Comparison of ENCODE assay signal across 8 mouse cellular contexts in genomic region chr3:14869779-14870178, GRCm38 (mm10). TPM values are rescaled to one million over a fixed set of nuclear protein-coding genes. Genes with fewer than 3 reads are reported as not detected.
DNase-seq lines count a peak whose midpoint lies in the region; ATAC-seq and TF ChIP-seq lines count a peak whose summit lies in the region.

No protein-coding gene starts in this region.

- ATAC-seq in midbrain, embryonic 16.5 days: no peak
- peak; percentile 88 for ATAC-seq in intestine, embryonic 16.5 days
- peak; percentile 76 for ATAC-seq in monocyte, adult 5-6 weeks (replicated peaks; ENCODE audit: insufficient number of reproducible peaks, low FRiP score, low TSS enrichment, poor library complexity, severe bottlenecking)

- peak; percentile 76 for DNase-seq in midbrain, embryonic 10.5 days (ENCODE audit: low spot score)
- peak; percentile 77 for DNase-seq in embryo, embryonic 10 days (ENCODE audit: low spot score)
- DNase-seq in gastrocnemius, postnatal 25 days: peak; percentile 35
- peak; percentile 65 for DNase-seq in liver, adult 2 months (ENCODE audit: extremely low read depth, low read depth, low spot score)
- DNase-seq in spleen, postnatal 36 days (ENCODE audit: low spot score in 2 of 2): peak; percentile 76 to 85

- TF ChIP-seq POLR2A in liver, adult 2 months (IDR thresholded peaks at IDR 0.05; ENCODE audit: extremely low read depth, insufficient read depth, low read length): no peak

- H3K4me2 ChIP-seq in midbrain, embryonic 16.5 days (ENCODE audit: low read length): no peak overlapping the region
- 0 out of 2 replicates have a peak overlapping the region, but pooled peaks have one; percentile 10 for H3K4me2 ChIP-seq in intestine, embryonic 16.5 days (ENCODE audit: low read depth, low read length)

- peaks cover 6% of the 10 kb centered on the region; the same call in 1 of the 2 replicates for H3K4me1 ChIP-seq in midbrain, embryonic 10.5 days
- no peaks in the 10 kb centered on the region for H3K4me1 ChIP-seq in midbrain, embryonic 16.5 days (ENCODE audit: control insufficient read depth, insufficient read depth, low read length)
- H3K4me1 ChIP-seq in intestine, embryonic 16.5 days (ENCODE audit: control insufficient read depth, insufficient read depth, low read length): no peaks in the 10 kb centered on the region
- H3K4me1 ChIP-seq in liver, adult 2 months (ENCODE audit: control insufficient read depth, insufficient read depth, low read length): peaks cover 10% of the 10 kb centered on the region

- H3K27me3 ChIP-seq in midbrain, embryonic 10.5 days (ENCODE audit: low read depth, poor library complexity, severe bottlenecking): no peaks in the 10 kb centered on the region; the same call in 1 of the 2 replicates
- no peaks in the 10 kb centered on the region for H3K27me3 ChIP-seq in midbrain, embryonic 16.5 days (ENCODE audit: control insufficient read depth, insufficient read depth, low read depth, low read length)
- no peaks in the 10 kb centered on the region for H3K27me3 ChIP-seq in intestine, embryonic 16.5 days (replicated peaks; ENCODE audit: control insufficient read depth, insufficient read depth, low read length)
- H3K27me3 ChIP-seq in liver, adult 2 months (ENCODE audit: control insufficient read depth, insufficient read depth, low read length): no peaks in the 10 kb centered on the region

- H3K9me3 ChIP-seq in midbrain, embryonic 10.5 days (replicated peaks): no peaks in the 10 kb centered on the region
- no peaks in the 10 kb centered on the region for H3K9me3 ChIP-seq in midbrain, embryonic 16.5 days (replicated peaks; ENCODE audit: control insufficient read depth, low read length, poor library complexity, severe bottlenecking)
- no peaks in the 10 kb centered on the region for H3K9me3 ChIP-seq in intestine, embryonic 16.5 days (ENCODE audit: control insufficient read depth, low read length)

- H3K36me3 ChIP-seq in midbrain, embryonic 10.5 days: no peaks in the 10 kb centered on the region
- H3K36me3 ChIP-seq in midbrain, embryonic 16.5 days (ENCODE audit: control insufficient read depth, insufficient read depth, low read length): no peaks in the 10 kb centered on the region
- H3K36me3 ChIP-seq in intestine, embryonic 16.5 days (ENCODE audit: control insufficient read depth, insufficient read depth, low read length): no peaks in the 10 kb centered on the region
- H3K36me3 ChIP-seq in liver, adult 2 months (ENCODE audit: control insufficient read depth, insufficient read depth, low read length): peaks cover 43% of the 10 kb centered on the region

- WGBS in midbrain, embryonic 10.5 days: 19% methylated on average over 11 of the region's 11 CpGs
- 12% methylated on average over 11 of the region's 11 CpGs for WGBS in midbrain, embryonic 16.5 days
- WGBS in intestine, embryonic 16.5 days: 32% methylated on average over 11 of the region's 11 CpGs
- WGBS in liver, adult 2 months: 32% methylated on average over 11 of the region's 11 CpGs

- peak; percentile 79 for TF ChIP-seq CTCF in liver, adult 2 months (IDR thresholded peaks at IDR 0.05; ENCODE audit: low read depth, low read length)

- no peak overlapping the region for H3K4me3 ChIP-seq in midbrain, embryonic 10.5 days
- H3K4me3 ChIP-seq in midbrain, embryonic 16.5 days (ENCODE audit: low read depth, low read length): no peak overlapping the region
- H3K4me3 ChIP-seq in intestine, embryonic 16.5 days (ENCODE audit: low read length): no peak overlapping the region
- H3K4me3 ChIP-seq in liver, adult 2 months (ENCODE audit: insufficient read depth, low read depth, low read length): peak overlapping the region; percentile 7; the same call in 1 of the 2 replicates

- H3K27ac ChIP-seq in midbrain, embryonic 10.5 days (replicated peaks): no peak overlapping the region
- no peak overlapping the region for H3K27ac ChIP-seq in midbrain, embryonic 16.5 days (ENCODE audit: low read length)
- no peak overlapping the region for H3K27ac ChIP-seq in intestine, embryonic 16.5 days (ENCODE audit: low read length)
- H3K27ac ChIP-seq in liver, adult 2 months (replicated peaks; ENCODE audit: insufficient read depth, low read depth, low read length): no peak overlapping the region

- H3K9ac ChIP-seq in midbrain, embryonic 16.5 days (ENCODE audit: low read depth, low read length): no peak overlapping the region
- H3K9ac ChIP-seq in intestine, embryonic 16.5 days (ENCODE audit: low read depth, low read length): no peak overlapping the region
- no peak overlapping the region for H3K9ac ChIP-seq in liver, adult 2 months (ENCODE audit: low read depth, low read length)

- no peaks in the 10 kb centered on the region for H3K79me2 ChIP-seq in liver, adult 2 months (ENCODE audit: control insufficient read depth, insufficient read depth, low read length)

RNA-seq across cellular contexts. Expression of gene Car3, which starts 6.5 kb away (rescaled TPM):
- polyA plus RNA-seq in midbrain, embryonic 10.5 days (2016; fragmentation: Nextera tagmentation; extraction: Ambion mirVana): 5.5 and 6.1 TPM in 2 replicates
- 1.8 and 3.6 TPM in 2 replicates for polyA plus RNA-seq in midbrain, embryonic 16.5 days (2015; fragmentation: Nextera tagmentation; extraction: Ambion mirVana)
- 1,000 to 10,000 TPM in 1 of 2 experiments, 100 to 1,000 TPM in 1; 650 to 1,312 TPM for total RNA-seq in gastrocnemius, postnatal 25 days (2021)
- polyA plus RNA-seq in intestine, embryonic 16.5 days (2015; fragmentation: Nextera tagmentation; extraction: Ambion mirVana): 2.4 and 5.9 TPM in 2 replicates
- total RNA-seq in liver, adult 2 months (2014; rRNA removed): 1,504 and 1,617 TPM in 2 replicates
- polyA plus RNA-seq in liver, adult 2 months (2012; rRNA removed): 1,802 and 2,250 TPM in 2 replicates
- total RNA-seq in monocyte, adult 5-6 weeks (2017): not detected in 3 replicates

RNA-seq across cellular contexts. Expression of gene Car2, which starts 16.3 kb away (rescaled TPM):
- polyA plus RNA-seq in midbrain, embryonic 10.5 days (2016; fragmentation: Nextera tagmentation; extraction: Ambion mirVana): 86.4 and 89.7 TPM in 2 replicates
- polyA plus RNA-seq in midbrain, embryonic 16.5 days (2015; fragmentation: Nextera tagmentation; extraction: Ambion mirVana): 19.4 and 22.0 TPM in 2 replicates
- total RNA-seq in gastrocnemius, postnatal 25 days (2021): 10 to 100 TPM in 1 of 2 experiments, 1 to 10 TPM in 1; 7.8 to 13.2 TPM
- polyA plus RNA-seq in intestine, embryonic 16.5 days (2015; fragmentation: Nextera tagmentation; extraction: Ambion mirVana): 47.1 and 83.2 TPM in 2 replicates
- total RNA-seq in liver, adult 2 months (2014; rRNA removed): 10.7 and 13.5 TPM in 2 replicates
- 32.8 and 37.5 TPM in 2 replicates for polyA plus RNA-seq in liver, adult 2 months (2012; rRNA removed)
- 64.7 to 78.1 TPM (median 74.3 TPM) in 3 replicates for total RNA-seq in monocyte, adult 5-6 weeks (2017)

Comparison
In these comparisons a context has a peak if more than half of its experiments do, and no peak if none do; other contexts are left out.
1. RNA of gene Car3, which starts 6.5 kb away (polyA plus RNA-seq): 1,802 to 2,250 TPM in liver, adult 2 months; 5.5 to 6.1 TPM in midbrain, embryonic 10.5 days, 2.4 to 5.9 TPM in intestine, embryonic 16.5 days and 1.8 to 3.6 TPM in midbrain, embryonic 16.5 days; every median in the first group is over 100 times any median in the second.
2. Peak in every context shown above with its lines, with median percentiles within 50 percentile points of each other: DNase-seq.